Mouse (Mus musculus): ENCODE results near the gene Ddx56. TPM values are rescaled to one million over a fixed set of nuclear protein-coding genes. Genes with fewer than 3 reads are reported as not detected.

The Ddx56 gene
- polyA plus RNA-seq, 1 experiment from 2014 or later, result 69.0 TPM

DNA sequence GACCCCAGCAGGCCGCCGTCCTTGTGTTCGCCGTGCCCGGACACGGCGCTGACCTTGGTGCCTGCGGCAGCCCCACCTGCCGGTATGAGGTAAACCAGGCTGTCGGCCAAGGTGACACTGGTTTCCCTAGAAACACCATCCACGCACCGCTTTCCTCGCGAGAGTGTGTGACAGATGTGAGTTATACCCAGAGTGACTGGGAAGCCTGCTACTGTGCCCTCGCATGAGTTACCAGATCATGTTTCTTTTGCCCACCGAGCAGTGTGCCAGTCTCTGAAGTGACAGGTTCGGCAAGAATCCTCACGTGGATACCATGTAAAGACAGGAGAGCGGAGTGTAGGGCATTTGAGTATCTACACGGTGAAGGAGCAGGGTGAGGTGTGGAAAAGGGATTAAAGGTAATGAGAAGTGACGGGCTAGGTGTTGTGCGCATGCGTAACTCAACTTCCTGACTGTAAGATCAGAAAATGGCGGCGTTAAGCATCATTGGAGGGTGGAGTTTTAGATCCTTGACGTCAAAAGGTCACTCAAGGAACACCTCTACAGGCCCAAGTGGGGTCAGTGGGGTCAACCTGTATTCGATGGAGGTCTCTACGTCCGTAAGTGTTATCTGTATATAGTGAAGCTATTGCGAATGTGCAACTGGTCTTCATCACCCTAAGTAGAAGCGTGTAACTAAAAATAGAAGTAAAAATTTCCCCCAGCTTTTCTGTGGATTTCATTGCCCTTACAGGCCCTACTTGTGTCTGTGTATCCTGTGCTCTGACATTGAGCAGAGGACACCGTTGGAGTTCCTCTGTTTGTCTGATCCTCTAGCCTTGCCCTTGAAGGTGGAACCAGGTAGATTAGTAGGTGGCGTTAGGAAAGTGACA, 24.8 kb upstream of the Ddx56 start:
- peak overlapping the region; percentile 58 for H3K4me2 ChIP-seq
- H3K9me3 ChIP-seq, result no peaks in the 10 kb centered on the region
- 17% methylated on average over 33 of the region's 33 CpGs for WGBS
- peak overlapping the region; percentile 92 for H3K27ac ChIP-seq (replicated peaks)
- no peak; the same call in 1 of the 2 replicates for ATAC-seq (ENCODE audit: low FRiP score, low read depth)
- H3K9ac ChIP-seq, result peak overlapping the region; percentile 64
- H3K4me1 ChIP-seq (replicated peaks), result peaks cover 18% of the 10 kb centered on the region
- peaks cover 5% of the 10 kb centered on the region; the same call in 1 of the 2 replicates for H3K36me3 ChIP-seq
- H3K4me3 ChIP-seq, result peak overlapping the region; percentile 69
- no peaks in the 10 kb centered on the region for H3K27me3 ChIP-seq

- peaks cover 18% of the 10 kb centered on the region for H3K4me1 ChIP-seq (replicated peaks)
- no peaks in the 10 kb centered on the region for H3K36me3 ChIP-seq
- H3K27ac ChIP-seq (replicated peaks), result peak within 1 kb of the TSS; percentile 92
- no peaks in the 10 kb centered on the region for H3K27me3 ChIP-seq
- peak within 1 kb of the TSS; percentile 69 for H3K4me3 ChIP-seq
- no peaks in the 10 kb centered on the region for H3K9me3 ChIP-seq
- WGBS, result under 1% methylated on average over 77 of the region's 77 CpGs
- ATAC-seq (ENCODE audit: low FRiP score, low read depth), result peak; percentile 98
- peak within 1 kb of the TSS; percentile 64 for H3K9ac ChIP-seq
- H3K4me2 ChIP-seq, result peak within 1 kb of the TSS; percentile 58
Measured at GRCm38 (mm10) chr11:6291401-6292115, 24.0 kb upstream of the Ddx56 start, which contains the start of gene Ogdh. TSS of gene Ogdh (plus strand) at chr11:6291633.

DNA sequence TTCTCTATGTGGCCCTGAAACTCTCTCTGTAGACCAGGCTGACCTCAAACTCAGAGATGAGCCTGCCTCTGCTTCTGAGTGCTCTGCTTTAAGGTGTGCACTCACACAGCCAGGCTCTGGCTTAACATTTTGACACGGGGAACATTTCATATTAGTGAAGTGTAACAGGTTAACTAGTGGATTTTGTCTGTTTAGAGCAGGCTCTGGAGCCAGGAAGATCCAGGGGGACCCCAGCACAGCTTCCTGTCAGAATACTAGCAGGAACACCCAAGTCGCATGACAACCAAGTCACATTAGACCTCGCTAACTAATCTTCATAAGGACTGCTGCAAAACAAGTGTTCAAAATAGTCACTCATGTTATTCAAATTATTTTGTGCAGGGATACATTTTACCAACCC, 23.3 kb upstream of the Ddx56 start:
- Histone ChIP-seq H3K9ac (peak overlapping the region; percentile 64; the same call in 1 of the 2 replicates), H3K27ac (replicated peaks) (peak overlapping the region; percentile 92), H3K27me3 (no peaks in the 10 kb centered on the region), H3K4me2 (peak overlapping the region; percentile 58), H3K4me1 (replicated peaks) (peaks cover 18% of the 10 kb centered on the region), H3K9me3 (no peaks in the 10 kb centered on the region), H3K36me3 (no peaks in the 10 kb centered on the region), H3K4me3 (peak overlapping the region; percentile 69)
- ATAC-seq (ENCODE audit: low FRiP score, low read depth), result no peak
- WGBS, result 25% methylated on average over 3 of the region's 3 CpGs

GRCm38 (mm10) chr11:6290138-6290537, 22.6 kb upstream of the Ddx56 start:
- Histone ChIP-seq H3K4me2 (no peak overlapping the region), H3K9ac (no peak overlapping the region), H3K4me3 (no peak overlapping the region), H3K9me3 (no peaks in the 10 kb centered on the region), H3K27me3 (no peaks in the 10 kb centered on the region), H3K36me3 (no peaks in the 10 kb centered on the region), H3K4me1 (replicated peaks) (peaks cover 18% of the 10 kb centered on the region), H3K27ac (replicated peaks) (no peak overlapping the region)
- WGBS, result 94% methylated on average over 3 of the region's 3 CpGs
- ATAC-seq (ENCODE audit: low FRiP score, low read depth), result no peak

- 71% methylated on average over 3 of the region's 3 CpGs for WGBS
- no peaks in the 10 kb centered on the region for H3K27me3 ChIP-seq
- H3K27ac ChIP-seq (replicated peaks), result no peak overlapping the region
- no peaks in the 10 kb centered on the region for H3K4me1 ChIP-seq (replicated peaks)
- H3K4me2 ChIP-seq, result no peak overlapping the region
- no peak for ATAC-seq (ENCODE audit: low FRiP score, low read depth)
- H3K4me3 ChIP-seq, result no peak overlapping the region
- no peaks in the 10 kb centered on the region for H3K36me3 ChIP-seq
- no peak overlapping the region for H3K9ac ChIP-seq
- H3K9me3 ChIP-seq, result no peaks in the 10 kb centered on the region
Measured at GRCm38 (mm10) chr11:6282940-6283339, 15.4 kb upstream of the Ddx56 start.

DNA sequence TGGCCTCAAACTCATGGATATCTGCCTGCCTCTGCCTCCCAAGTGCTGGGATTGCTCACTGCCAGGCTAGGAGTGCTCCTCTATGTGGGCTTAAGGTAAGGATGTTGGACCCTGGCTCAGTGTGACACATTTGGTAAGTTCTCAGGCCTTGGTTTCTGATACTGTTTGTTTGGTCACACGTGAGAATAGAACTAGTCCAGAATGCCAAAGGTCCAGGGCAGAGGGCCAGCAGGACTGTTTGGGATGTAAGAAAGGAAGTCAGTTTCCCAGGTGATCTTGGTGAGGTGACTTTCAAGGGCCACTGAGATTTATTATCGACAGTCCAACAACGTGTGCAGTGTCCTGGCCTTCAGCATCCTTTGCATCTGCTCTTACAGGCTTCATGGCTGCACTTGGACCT, 8.9 kb upstream of the Ddx56 start:
- Histone ChIP-seq H3K4me2 (no peak overlapping the region), H3K9me3 (no peaks in the 10 kb centered on the region), H3K4me3 (no peak overlapping the region), H3K4me1 (replicated peaks) (peaks cover 30% of the 10 kb centered on the region), H3K36me3 (peaks cover 2% of the 10 kb centered on the region), H3K27ac (replicated peaks) (no peak overlapping the region), H3K27me3 (no peaks in the 10 kb centered on the region), H3K9ac (no peak overlapping the region)
- ATAC-seq (ENCODE audit: low FRiP score, low read depth), result no peak
- WGBS, result 87% methylated on average over 3 of the region's 3 CpGs

- H3K9ac ChIP-seq, result peak overlapping the region; percentile 96
- peak overlapping the region; percentile 85 for H3K27ac ChIP-seq (replicated peaks)
- no peak; the same call in 1 of the 2 replicates for ATAC-seq (ENCODE audit: low FRiP score, low read depth)
- WGBS, result 22% methylated on average over 7 of the region's 7 CpGs
- H3K4me3 ChIP-seq, result peak overlapping the region; percentile 96
- no peaks in the 10 kb centered on the region for H3K9me3 ChIP-seq
- peaks cover 30% of the 10 kb centered on the region for H3K4me1 ChIP-seq (replicated peaks)
- peaks cover 14% of the 10 kb centered on the region for H3K36me3 ChIP-seq
- H3K27me3 ChIP-seq, result no peaks in the 10 kb centered on the region
- peak overlapping the region; percentile 87 for H3K4me2 ChIP-seq
Measured at GRCm38 (mm10) chr11:6275094-6275484, 7.5 kb upstream of the Ddx56 start.

GRCm38 (mm10) chr11:6274387-6275093, 7.0 kb upstream of the Ddx56 start, which contains the start of gene Tmed4:
TSS of gene Tmed4 (minus strand) at chr11:6274870.
- Histone ChIP-seq H3K9ac (peak within 1 kb of the TSS; percentile 96), H3K27me3 (no peaks in the 10 kb centered on the region), H3K36me3 (peaks cover 14% of the 10 kb centered on the region), H3K4me3 (peak within 1 kb of the TSS; percentile 96), H3K4me1 (replicated peaks) (peaks cover 30% of the 10 kb centered on the region), H3K4me2 (peak within 1 kb of the TSS; percentile 87), H3K27ac (replicated peaks) (peak within 1 kb of the TSS; percentile 85), H3K9me3 (no peaks in the 10 kb centered on the region)
- ATAC-seq (ENCODE audit: low FRiP score, low read depth), result peak; percentile 98
- 0% methylated on average over 39 of the region's 39 CpGs for WGBS

GRCm38 (mm10) chr11:6273607-6274006, 6.0 kb upstream of the Ddx56 start:
- peak overlapping the region; percentile 87 for H3K4me2 ChIP-seq
- no peaks in the 10 kb centered on the region for H3K9me3 ChIP-seq
- H3K27ac ChIP-seq (replicated peaks), result no peak overlapping the region
- H3K4me3 ChIP-seq, result peak overlapping the region; percentile 96
- ATAC-seq (ENCODE audit: low FRiP score, low read depth), result no peak
- peaks cover 14% of the 10 kb centered on the region for H3K36me3 ChIP-seq
- H3K27me3 ChIP-seq, result no peaks in the 10 kb centered on the region
- 55% methylated on average over 11 of the region's 11 CpGs for WGBS
- H3K9ac ChIP-seq, result peak overlapping the region; percentile 96
- peaks cover 32% of the 10 kb centered on the region for H3K4me1 ChIP-seq (replicated peaks)

- Histone ChIP-seq H3K27ac (replicated peaks) (no peak overlapping the region), H3K36me3 (peaks cover 53% of the 10 kb centered on the region), H3K27me3 (no peaks in the 10 kb centered on the region), H3K9ac (peak overlapping the region; percentile 91), H3K4me3 (peak overlapping the region; percentile 97), H3K4me1 (replicated peaks) (peaks cover 20% of the 10 kb centered on the region), H3K4me2 (peak overlapping the region; percentile 89), H3K9me3 (no peaks in the 10 kb centered on the region)
- no peak for ATAC-seq (ENCODE audit: low FRiP score, low read depth)
- 69% methylated on average over 9 of the region's 9 CpGs for WGBS
Measured at GRCm38 (mm10) chr11:6266621-6267020, 951 bp downstream of the Ddx56 start.

- Histone ChIP-seq H3K9me3 (no peaks in the 10 kb centered on the region), H3K27ac (replicated peaks) (no peak overlapping the region), H3K4me3 (no peak overlapping the region), H3K36me3 (peaks cover 78% of the 10 kb centered on the region), H3K9ac (no peak overlapping the region), H3K4me2 (no peak overlapping the region), H3K4me1 (replicated peaks) (peaks cover 9% of the 10 kb centered on the region), H3K27me3 (no peaks in the 10 kb centered on the region)
- 78% methylated on average over 10 of the region's 10 CpGs for WGBS
- ATAC-seq (ENCODE audit: low FRiP score, low read depth), result peak; percentile 69; the same call in 1 of the 2 replicates
Measured at GRCm38 (mm10) chr11:6261434-6262082, 6.0 kb downstream of the Ddx56 start.
